Mouse (Mus musculus) megakaryocyte, embryonic 14.5 days (primary cell): ENCODE measurements at regions not wholly inside any gene's neighbourhood (a gene's known extent, or its start where the extent isn't known, plus 50 kb on each side); places are given as distances from the start of the nearest gene placed in this dataset.

Experiments
- FLI1 ChIP-seq: IDR thresholded peaks from 2 replicates; pipeline ENCODE4 v1.6.1; 2012; ENCODE audit warnings: low read length, inconsistent platforms, mixed read lengths
- GATA1 ChIP-seq: IDR thresholded peaks from 3 replicates; pipeline ENCODE4 v1.6.1; 2012; ENCODE audit warnings: mixed read lengths, low read length, inconsistent platforms, borderline replicate concordance

- TF ChIP-seq GATA1 (no peak), FLI1 (no peak)
These were observed 114.6 kb upstream of the Diaph3 start for GRCm38 (mm10) chr14:87255484-87256208.
